ENCODE assay signal across 8 mouse cellular contexts in genomic region chr19:7136714-7137498, GRCm38 (mm10). TPM values are rescaled to one million over a fixed set of nuclear protein-coding genes. Genes with fewer than 3 reads are reported as not detected.
DNase-seq lines count a peak whose midpoint lies in the region; ATAC-seq and TF ChIP-seq lines count a peak whose summit lies in the region.
"Had no signal": no experiment of that assay in that cellular context is flagged by ENCODE, and none has a peak within 500 bp of the region (broad histone marks: within the 10 kb centered on the region; RNA-seq: fewer than 3 reads in every experiment).

No protein-coding gene starts in this region.

- H3K9ac ChIP-seq in midbrain, embryonic 12.5 days (replicated peaks): 0 out of 2 replicates have a peak overlapping the region, but pooled peaks have one; percentile 16
- H3K9ac ChIP-seq in midbrain, embryonic 11.5 days (ENCODE audit: low read length): no peak overlapping the region
- H3K9ac ChIP-seq in intestine, embryonic 15.5 days: no peak overlapping the region
- no peak overlapping the region for H3K9ac ChIP-seq in limb, embryonic 14.5 days (ENCODE audit: low read depth, low read length, severe bottlenecking)
- H3K9ac ChIP-seq in stomach, postnatal 0 days (ENCODE audit: low read length): no peak overlapping the region

- no peak overlapping the region for H3K4me2 ChIP-seq in midbrain, embryonic 12.5 days (replicated peaks)
- no peak overlapping the region for H3K4me2 ChIP-seq in midbrain, embryonic 11.5 days
- H3K4me2 ChIP-seq in intestine, embryonic 15.5 days (replicated peaks): peak overlapping the region; percentile 38
- peak overlapping the region; percentile 26 for H3K4me2 ChIP-seq in limb, embryonic 14.5 days (replicated peaks; ENCODE audit: low read depth, low read length, severe bottlenecking)
- H3K4me2 ChIP-seq in stomach, postnatal 0 days (replicated peaks; ENCODE audit: low read depth): no peak overlapping the region

- no peak for TF ChIP-seq POLR2A in limb, embryonic 14.5 days (IDR thresholded peaks at IDR 0.05; ENCODE audit: borderline replicate concordance, extremely low read depth, insufficient read depth, insufficient read length)

- DNase-seq in midbrain, embryonic 11.5 days (ENCODE audit: low spot score, missing footprints): no peak
- no peak for DNase-seq in limb, embryonic 14.5 days (ENCODE audit: low spot score)
- no peak for DNase-seq in stomach, postnatal 0 days (ENCODE audit: low spot score)
- DNase-seq in adrenal gland, postnatal 14 days: no peak
- DNase-seq: thymus, postnatal 25 days had no signal

- no peak for ATAC-seq in midbrain, embryonic 12.5 days (ENCODE audit: low FRiP score, low read depth)
- no peak for ATAC-seq in midbrain, embryonic 11.5 days (ENCODE audit: low FRiP score)
- peak; percentile 81 for ATAC-seq in intestine, embryonic 15.5 days
- no peak for ATAC-seq in limb, embryonic 14.5 days (ENCODE audit: low FRiP score, low read depth)
- ATAC-seq in stomach, postnatal 0 days (ENCODE audit: low FRiP score, low TSS enrichment): peak; percentile 66
- ATAC-seq in erythroblast, adult 5-6 weeks (replicated peaks; ENCODE audit: low FRiP score, poor library complexity, severe bottlenecking): no peak

- 38% methylated on average over 14 of the region's 14 CpGs for WGBS in midbrain, embryonic 12.5 days
- 35% methylated on average over 14 of the region's 14 CpGs for WGBS in midbrain, embryonic 11.5 days
- 39% methylated on average over 14 of the region's 14 CpGs for WGBS in intestine, embryonic 15.5 days
- WGBS in limb, embryonic 14.5 days: 28% methylated on average over 14 of the region's 14 CpGs
- WGBS in stomach, postnatal 0 days: 53% methylated on average over 14 of the region's 14 CpGs

- no peak for TF ChIP-seq CTCF in stomach, postnatal 0 days (IDR thresholded peaks at IDR 0.05; ENCODE audit: low read depth)

- no peak for TF ChIP-seq EP300 in stomach, postnatal 0 days (optimal IDR thresholded peaks at IDR 0.05)

- no peak overlapping the region for H3K4me3 ChIP-seq in midbrain, embryonic 12.5 days
- H3K4me3 ChIP-seq in midbrain, embryonic 11.5 days (ENCODE audit: low read depth, low read length): no peak overlapping the region
- H3K4me3 ChIP-seq in intestine, embryonic 15.5 days (replicated peaks): peak overlapping the region; percentile 10; the same call in 1 of the 2 replicates
- no peak overlapping the region for H3K4me3 ChIP-seq in limb, embryonic 14.5 days (replicated peaks; ENCODE audit: low read length)
- H3K4me3 ChIP-seq in stomach, postnatal 0 days (ENCODE audit: low read depth, low read length): no peak overlapping the region

- H3K27ac ChIP-seq in midbrain, embryonic 12.5 days (replicated peaks): peak overlapping the region; percentile 81; the same call in 1 of the 2 replicates
- H3K27ac ChIP-seq in midbrain, embryonic 11.5 days (ENCODE audit: low read depth, low read length): no peak overlapping the region
- H3K27ac ChIP-seq in intestine, embryonic 15.5 days: peak overlapping the region; percentile 81
- H3K27ac ChIP-seq in limb, embryonic 14.5 days (replicated peaks; ENCODE audit: low read depth, low read length): no peak overlapping the region
- peak overlapping the region; percentile 5; the same call in 1 of the 2 replicates for H3K27ac ChIP-seq in stomach, postnatal 0 days (replicated peaks)

- peaks cover 93% of the 10 kb centered on the region for H3K4me1 ChIP-seq in midbrain, embryonic 12.5 days
- peaks cover 71% of the 10 kb centered on the region for H3K4me1 ChIP-seq in midbrain, embryonic 11.5 days (ENCODE audit: control insufficient read depth, insufficient read depth, low read length)
- H3K4me1 ChIP-seq in intestine, embryonic 15.5 days (replicated peaks): peaks cover 64% of the 10 kb centered on the region
- H3K4me1 ChIP-seq in limb, embryonic 14.5 days (ENCODE audit: control insufficient read depth, insufficient read depth, low read length): peaks cover 78% of the 10 kb centered on the region
- peaks cover 12% of the 10 kb centered on the region; the same call in 1 of the 2 replicates for H3K4me1 ChIP-seq in stomach, postnatal 0 days (replicated peaks; ENCODE audit: control insufficient read depth, insufficient read depth)

- H3K27me3 ChIP-seq in midbrain, embryonic 12.5 days: peaks cover 42% of the 10 kb centered on the region
- H3K27me3 ChIP-seq in midbrain, embryonic 11.5 days (ENCODE audit: control insufficient read depth, insufficient read depth, low read length): peaks cover 5% of the 10 kb centered on the region; the same call in 1 of the 2 replicates
- no peaks in the 10 kb centered on the region for H3K27me3 ChIP-seq in intestine, embryonic 15.5 days (replicated peaks)
- no peaks in the 10 kb centered on the region for H3K27me3 ChIP-seq in limb, embryonic 14.5 days (ENCODE audit: control insufficient read depth, insufficient read depth, low read length)
- H3K27me3 ChIP-seq in stomach, postnatal 0 days (ENCODE audit: control insufficient read depth, insufficient read depth, low read length): no peaks in the 10 kb centered on the region

- no peaks in the 10 kb centered on the region for H3K36me3 ChIP-seq in midbrain, embryonic 12.5 days
- H3K36me3 ChIP-seq in midbrain, embryonic 11.5 days (ENCODE audit: control insufficient read depth, insufficient read depth, low read length): no peaks in the 10 kb centered on the region
- H3K36me3 ChIP-seq in intestine, embryonic 15.5 days: no peaks in the 10 kb centered on the region
- H3K36me3 ChIP-seq in limb, embryonic 14.5 days (ENCODE audit: control insufficient read depth, insufficient read depth, low read length): no peaks in the 10 kb centered on the region
- H3K36me3 ChIP-seq in stomach, postnatal 0 days (ENCODE audit: control insufficient read depth, insufficient read depth, low read length): no peaks in the 10 kb centered on the region

- no peaks in the 10 kb centered on the region for H3K9me3 ChIP-seq in midbrain, embryonic 12.5 days
- H3K9me3 ChIP-seq in midbrain, embryonic 11.5 days (ENCODE audit: control insufficient read depth, low read length): no peaks in the 10 kb centered on the region
- no peaks in the 10 kb centered on the region for H3K9me3 ChIP-seq in intestine, embryonic 15.5 days
- H3K9me3 ChIP-seq in limb, embryonic 14.5 days (ENCODE audit: control insufficient read depth, low read length): no peaks in the 10 kb centered on the region
- H3K9me3 ChIP-seq in stomach, postnatal 0 days (ENCODE audit: control insufficient read depth, low read length): no peaks in the 10 kb centered on the region

RNA-seq across cellular contexts. Expression of gene Flrt1, which starts 31.4 kb away (rescaled TPM):
- polyA plus RNA-seq in midbrain, embryonic 12.5 days (2016; fragmentation: Nextera tagmentation; extraction: Ambion mirVana): 8.0 and 8.2 TPM in 2 replicates
- polyA plus RNA-seq in midbrain, embryonic 11.5 days (2014; fragmentation: Nextera tagmentation; extraction: Ambion mirVana): 7.5 and 8.2 TPM in 2 replicates
- polyA plus RNA-seq in intestine, embryonic 15.5 days (2015; fragmentation: Nextera tagmentation; extraction: Ambion mirVana): 1.8 and 2.1 TPM in 2 replicates
- 2.2 and 3.2 TPM in 2 replicates for polyA plus RNA-seq in limb, embryonic 14.5 days (2012; rRNA removed)
- polyA plus RNA-seq in limb, embryonic 14.5 days (2014; fragmentation: Nextera tagmentation; extraction: Ambion mirVana): 8.5 and 9.6 TPM in 2 replicates
- polyA plus RNA-seq in stomach, postnatal 0 days (2015; fragmentation: Nextera tagmentation; extraction: Ambion mirVana): 1.1 and 1.6 TPM in 2 replicates
- not detected in 2 replicates for total RNA-seq in erythroblast, adult 5-6 weeks (2015; ENCODE audit: low replicate concordance)
- total RNA-seq in erythroblast, adult 5-6 weeks (2017; ENCODE audit: low replicate concordance): not detected in 2 replicates
- total RNA-seq in adrenal gland, postnatal 14 days (2021): 1.2 and 1.5 TPM in 2 replicates

Comparison
In these comparisons a context has a peak if more than half of its experiments do, and no peak if none do; other contexts are left out.
1. H3K27ac ChIP-seq: peak in midbrain, embryonic 12.5 days (single experiment), intestine, embryonic 15.5 days (single experiment) and stomach, postnatal 0 days (single experiment); none in midbrain, embryonic 11.5 days (single experiment) and limb, embryonic 14.5 days (single experiment).
2. ATAC-seq: peak in intestine, embryonic 15.5 days (single experiment) and stomach, postnatal 0 days (single experiment); none in midbrain, embryonic 12.5 days (single experiment), midbrain, embryonic 11.5 days (single experiment), limb, embryonic 14.5 days (single experiment) and erythroblast, adult 5-6 weeks (single experiment).
3. H3K4me2 ChIP-seq: peak in intestine, embryonic 15.5 days (single experiment) and limb, embryonic 14.5 days (single experiment); none in midbrain, embryonic 12.5 days (single experiment), midbrain, embryonic 11.5 days (single experiment) and stomach, postnatal 0 days (single experiment).